Mouse (Mus musculus): ENCODE data around the gene Traip. TPM values are rescaled to one million over a fixed set of nuclear protein-coding genes. Genes with fewer than 3 reads are reported as not detected.
A peak's percentile ranks its signal among the peaks of the same experiment; 100 is the strongest.

Traip gene
- polyA plus RNA-seq, 1 experiment from 2014 or later, result 17.0 TPM

DNA sequence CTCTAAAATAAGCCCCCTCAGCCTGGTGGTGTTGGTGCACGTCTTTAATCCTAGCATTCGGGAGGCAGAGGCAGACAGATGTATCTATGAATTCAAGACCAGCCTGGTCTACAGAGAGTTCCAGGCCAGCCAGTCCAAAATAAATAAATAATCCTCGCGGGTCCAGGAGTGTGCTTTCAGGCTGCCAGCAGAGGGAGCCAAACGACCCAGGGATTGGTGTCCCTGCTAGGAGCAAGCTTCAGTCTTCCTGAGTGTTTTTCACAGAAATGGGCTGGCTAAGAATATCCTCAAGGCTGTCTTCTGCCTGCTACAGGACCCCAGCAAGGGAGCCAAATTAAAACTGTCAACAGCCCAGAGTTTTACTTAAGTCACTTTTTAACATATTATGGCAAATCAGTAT, 13.8 kb downstream of the Traip start:
- Histone ChIP-seq H3K4me3 (ENCODE audit: low read length) (no peak overlapping the region), H3K4me1 (ENCODE audit: control insufficient read depth, insufficient read depth, low read length) (peaks cover 3% of the 10 kb centered on the region; the same call in 1 of the 2 replicates), H3K27ac (ENCODE audit: low read length) (no peak overlapping the region), H3K36me3 (ENCODE audit: control insufficient read depth, insufficient read depth, low read length) (no peaks in the 10 kb centered on the region), H3K9ac (ENCODE audit: low read depth, low read length) (no peak overlapping the region; the same call in 1 of the 2 replicates), H3K4me2 (ENCODE audit: low read depth, low read length) (no peak overlapping the region), H3K9me3 (ENCODE audit: control insufficient read depth, low read length) (no peaks in the 10 kb centered on the region), H3K27me3 (replicated peaks; ENCODE audit: control insufficient read depth, insufficient read depth, low read length) (no peaks in the 10 kb centered on the region)
- 16% methylated on average over 5 of the region's 5 CpGs for WGBS
- peak; percentile 78 for ATAC-seq

DNA sequence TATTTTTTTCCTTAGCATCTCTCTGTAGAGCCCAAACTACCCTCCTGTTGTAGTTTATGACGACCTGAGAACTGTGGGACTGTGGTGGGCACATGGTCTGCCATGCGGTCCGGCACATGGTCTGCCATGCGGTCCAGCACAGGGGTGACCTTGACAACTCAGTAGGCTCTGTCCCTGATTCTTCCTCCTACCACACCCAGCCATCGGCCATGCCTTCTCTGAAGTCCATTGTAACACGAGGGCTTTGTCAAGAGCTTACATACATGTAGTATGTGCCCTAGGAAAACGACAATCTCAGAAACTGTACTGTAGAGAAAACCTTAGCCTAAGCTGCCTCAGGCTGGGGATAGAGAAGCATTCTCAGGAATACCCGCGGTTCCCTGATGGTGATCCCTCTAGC, 14.7 kb downstream of the Traip start:
- Histone ChIP-seq H3K27me3 (replicated peaks; ENCODE audit: control insufficient read depth, insufficient read depth, low read length) (no peaks in the 10 kb centered on the region), H3K9ac (ENCODE audit: low read depth, low read length) (no peak overlapping the region), H3K9me3 (ENCODE audit: control insufficient read depth, low read length) (no peaks in the 10 kb centered on the region), H3K27ac (ENCODE audit: low read length) (no peak overlapping the region), H3K4me2 (ENCODE audit: low read depth, low read length) (no peak overlapping the region), H3K4me3 (ENCODE audit: low read length) (no peak overlapping the region), H3K4me1 (ENCODE audit: control insufficient read depth, insufficient read depth, low read length) (peaks cover 3% of the 10 kb centered on the region; the same call in 1 of the 2 replicates), H3K36me3 (ENCODE audit: control insufficient read depth, insufficient read depth, low read length) (no peaks in the 10 kb centered on the region)
- no peak for ATAC-seq
- 90% methylated on average over 9 of the region's 9 CpGs for WGBS

DNA sequence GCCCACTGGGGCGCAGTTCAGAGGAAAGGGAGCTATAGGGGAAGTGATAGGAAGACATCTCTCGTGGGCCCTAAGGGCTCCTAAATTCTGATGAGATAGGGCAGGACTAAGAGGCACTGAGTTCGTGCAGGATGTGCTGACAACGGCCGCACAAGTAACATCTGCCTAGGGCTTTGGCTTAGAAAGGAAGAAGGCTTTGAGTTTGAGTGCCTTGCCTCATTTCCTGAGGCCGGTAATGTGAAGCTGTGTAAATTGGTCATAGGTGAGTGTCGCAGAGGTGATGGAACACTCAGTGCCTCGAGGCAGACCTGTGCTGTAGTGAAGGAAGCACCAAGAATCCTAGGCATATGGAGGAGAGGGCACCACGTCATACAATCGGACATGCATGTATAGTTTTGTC, 16.7 kb downstream of the Traip start:
- ATAC-seq, result no peak
- no peak overlapping the region for H3K4me2 ChIP-seq (ENCODE audit: low read depth, low read length)
- H3K9ac ChIP-seq (ENCODE audit: low read depth, low read length), result no peak overlapping the region
- no peaks in the 10 kb centered on the region for H3K27me3 ChIP-seq (replicated peaks; ENCODE audit: control insufficient read depth, insufficient read depth, low read length)
- peaks cover 2% of the 10 kb centered on the region; the same call in 1 of the 2 replicates for H3K4me1 ChIP-seq (ENCODE audit: control insufficient read depth, insufficient read depth, low read length)
- no peak overlapping the region for H3K27ac ChIP-seq (ENCODE audit: low read length)
- no peak overlapping the region for H3K4me3 ChIP-seq (ENCODE audit: low read length)
- 85% methylated on average over 10 of the region's 10 CpGs for WGBS
- H3K36me3 ChIP-seq (ENCODE audit: control insufficient read depth, insufficient read depth, low read length), result no peaks in the 10 kb centered on the region
- no peaks in the 10 kb centered on the region for H3K9me3 ChIP-seq (ENCODE audit: control insufficient read depth, low read length)

DNA sequence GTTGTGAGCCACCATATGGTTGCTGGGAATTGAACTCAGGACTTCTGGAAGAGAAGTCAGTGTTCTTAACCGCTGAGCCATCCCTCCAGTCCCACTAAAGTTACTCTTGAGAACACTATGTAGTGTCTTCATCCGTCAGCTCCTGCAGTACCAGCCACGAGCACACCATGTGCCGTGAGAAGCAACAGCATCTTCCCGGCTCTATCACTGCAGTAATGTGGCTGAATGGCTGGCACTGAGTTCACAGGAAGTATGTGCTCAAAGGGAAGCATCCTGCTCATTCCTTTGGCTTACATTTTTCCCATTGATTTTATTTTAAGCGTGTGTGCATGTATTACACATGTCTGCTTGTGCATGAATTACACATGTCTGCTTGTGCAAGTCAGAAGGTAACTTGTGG, 17.5 kb downstream of the Traip start:
- ATAC-seq, result no peak
- Histone ChIP-seq H3K4me3 (ENCODE audit: low read length) (no peak overlapping the region), H3K27ac (ENCODE audit: low read length) (no peak overlapping the region), H3K9me3 (ENCODE audit: control insufficient read depth, low read length) (no peaks in the 10 kb centered on the region), H3K27me3 (replicated peaks; ENCODE audit: control insufficient read depth, insufficient read depth, low read length) (no peaks in the 10 kb centered on the region), H3K36me3 (ENCODE audit: control insufficient read depth, insufficient read depth, low read length) (no peaks in the 10 kb centered on the region), H3K9ac (ENCODE audit: low read depth, low read length) (no peak overlapping the region), H3K4me1 (ENCODE audit: control insufficient read depth, insufficient read depth, low read length) (no peaks in the 10 kb centered on the region), H3K4me2 (ENCODE audit: low read depth, low read length) (no peak overlapping the region)
- WGBS, result 83% methylated on average over 6 of the region's 6 CpGs

DNA sequence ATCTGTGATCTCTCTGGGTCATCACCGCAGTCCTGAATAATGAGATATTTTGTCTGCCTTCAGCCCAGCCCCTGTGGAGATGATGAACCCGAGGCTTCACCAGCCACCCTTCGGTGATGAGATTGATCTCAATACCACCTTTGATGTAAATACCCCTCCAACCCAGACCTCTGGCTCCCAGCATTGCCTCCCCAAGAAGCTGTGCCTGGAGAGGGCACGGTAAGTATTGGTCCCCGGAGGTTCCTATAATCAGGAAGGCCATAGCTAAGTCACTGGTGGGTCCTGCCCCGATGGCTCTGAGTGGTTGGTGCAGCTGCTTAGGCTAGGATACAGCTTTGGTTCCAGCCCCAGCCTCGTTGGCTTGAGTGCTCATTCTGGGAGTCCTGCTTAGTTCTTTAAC, 18.6 kb downstream of the Traip start:
- ATAC-seq, result no peak
- no peaks in the 10 kb centered on the region for H3K4me1 ChIP-seq (ENCODE audit: control insufficient read depth, insufficient read depth, low read length)
- 88% methylated on average over 7 of the region's 7 CpGs for WGBS
- H3K9ac ChIP-seq (ENCODE audit: low read depth, low read length), result no peak overlapping the region
- no peak overlapping the region for H3K27ac ChIP-seq (ENCODE audit: low read length)
- H3K4me2 ChIP-seq (ENCODE audit: low read depth, low read length), result no peak overlapping the region
- no peaks in the 10 kb centered on the region for H3K36me3 ChIP-seq (ENCODE audit: control insufficient read depth, insufficient read depth, low read length)
- H3K9me3 ChIP-seq (ENCODE audit: control insufficient read depth, low read length), result no peaks in the 10 kb centered on the region
- H3K27me3 ChIP-seq (replicated peaks; ENCODE audit: control insufficient read depth, insufficient read depth, low read length), result no peaks in the 10 kb centered on the region
- no peak overlapping the region for H3K4me3 ChIP-seq (ENCODE audit: low read length)

DNA sequence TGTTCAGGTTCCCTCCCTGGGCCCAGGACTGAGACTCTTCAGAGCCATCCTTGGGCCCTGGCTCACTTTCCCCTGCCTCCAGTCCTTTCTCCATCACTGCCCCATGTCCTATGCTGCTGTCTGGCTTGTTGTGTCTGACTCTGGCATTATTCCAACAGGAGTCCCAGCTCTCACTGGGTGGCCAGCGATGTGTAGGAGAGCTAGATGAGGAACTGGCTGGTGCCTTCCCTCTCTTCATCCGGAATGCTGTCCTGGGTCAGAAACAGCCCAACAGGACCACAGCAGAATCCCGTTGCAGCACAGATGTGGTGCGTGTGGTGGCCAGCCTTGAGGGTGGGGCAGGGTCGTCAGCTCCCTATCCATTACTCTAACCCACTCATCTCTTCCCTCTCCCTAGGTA, 20.4 kb downstream of the Traip start:
- Histone ChIP-seq H3K27me3 (replicated peaks; ENCODE audit: control insufficient read depth, insufficient read depth, low read length) (no peaks in the 10 kb centered on the region), H3K4me3 (ENCODE audit: low read length) (no peak overlapping the region), H3K9me3 (ENCODE audit: control insufficient read depth, low read length) (no peaks in the 10 kb centered on the region), H3K27ac (ENCODE audit: low read length) (no peak overlapping the region), H3K9ac (ENCODE audit: low read depth, low read length) (no peak overlapping the region), H3K36me3 (ENCODE audit: control insufficient read depth, insufficient read depth, low read length) (no peaks in the 10 kb centered on the region), H3K4me1 (ENCODE audit: control insufficient read depth, insufficient read depth, low read length) (peaks cover 6% of the 10 kb centered on the region), H3K4me2 (ENCODE audit: low read depth, low read length) (no peak overlapping the region)
- WGBS, result 78% methylated on average over 5 of the region's 5 CpGs
- no peak for ATAC-seq

DNA sequence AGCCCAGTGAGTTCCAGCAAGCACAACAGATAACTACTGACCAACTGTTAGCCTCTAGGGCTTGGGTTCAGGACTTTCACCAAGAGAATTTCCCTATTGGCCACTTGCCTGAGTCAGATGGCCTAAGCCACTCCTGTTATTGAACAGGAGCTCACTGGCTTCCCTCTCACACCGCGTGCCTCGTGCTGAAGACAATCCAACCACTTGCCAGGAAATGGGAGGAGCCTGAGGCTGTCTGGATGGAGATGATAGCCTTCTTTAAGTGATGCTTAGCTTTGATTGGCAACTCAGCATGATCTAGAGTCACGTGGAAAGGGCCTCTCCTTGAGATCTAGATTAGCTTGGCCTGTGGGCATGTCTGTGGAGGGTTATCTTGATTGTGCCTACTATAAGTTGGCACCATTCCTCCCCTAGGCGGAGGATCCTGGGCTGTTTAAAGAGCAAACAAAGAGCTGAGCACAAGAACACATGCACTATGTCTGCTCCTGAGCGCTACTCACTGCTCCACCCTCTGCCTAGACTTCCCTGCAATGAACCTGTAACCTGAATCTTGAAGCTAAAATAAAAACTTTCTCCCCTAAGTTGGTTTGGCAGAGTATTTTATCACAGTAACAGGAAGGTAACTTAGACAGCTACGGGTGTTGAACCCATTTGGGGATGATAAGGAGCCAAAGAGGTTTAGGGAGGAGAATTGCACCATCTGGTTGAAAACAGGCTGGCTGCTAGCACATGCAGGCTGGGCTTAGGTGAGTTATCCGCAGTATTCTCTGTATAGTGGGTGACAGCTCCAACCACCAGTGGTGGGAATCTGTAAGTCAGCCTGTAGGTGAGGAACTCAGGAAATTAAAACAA, 22.0 kb downstream of the Traip start:
- Histone ChIP-seq H3K9ac (ENCODE audit: low read depth, low read length) (no peak overlapping the region), H3K4me2 (ENCODE audit: low read depth, low read length) (no peak overlapping the region), H3K36me3 (ENCODE audit: control insufficient read depth, insufficient read depth, low read length) (no peaks in the 10 kb centered on the region), H3K27ac (ENCODE audit: low read length) (no peak overlapping the region), H3K9me3 (ENCODE audit: control insufficient read depth, low read length) (no peaks in the 10 kb centered on the region), H3K4me1 (ENCODE audit: control insufficient read depth, insufficient read depth, low read length) (peaks cover 14% of the 10 kb centered on the region), H3K27me3 (replicated peaks; ENCODE audit: control insufficient read depth, insufficient read depth, low read length) (no peaks in the 10 kb centered on the region), H3K4me3 (ENCODE audit: low read length) (no peak overlapping the region)
- WGBS, result 63% methylated on average over 8 of the region's 8 CpGs
- ATAC-seq, result peak; percentile 41

DNA sequence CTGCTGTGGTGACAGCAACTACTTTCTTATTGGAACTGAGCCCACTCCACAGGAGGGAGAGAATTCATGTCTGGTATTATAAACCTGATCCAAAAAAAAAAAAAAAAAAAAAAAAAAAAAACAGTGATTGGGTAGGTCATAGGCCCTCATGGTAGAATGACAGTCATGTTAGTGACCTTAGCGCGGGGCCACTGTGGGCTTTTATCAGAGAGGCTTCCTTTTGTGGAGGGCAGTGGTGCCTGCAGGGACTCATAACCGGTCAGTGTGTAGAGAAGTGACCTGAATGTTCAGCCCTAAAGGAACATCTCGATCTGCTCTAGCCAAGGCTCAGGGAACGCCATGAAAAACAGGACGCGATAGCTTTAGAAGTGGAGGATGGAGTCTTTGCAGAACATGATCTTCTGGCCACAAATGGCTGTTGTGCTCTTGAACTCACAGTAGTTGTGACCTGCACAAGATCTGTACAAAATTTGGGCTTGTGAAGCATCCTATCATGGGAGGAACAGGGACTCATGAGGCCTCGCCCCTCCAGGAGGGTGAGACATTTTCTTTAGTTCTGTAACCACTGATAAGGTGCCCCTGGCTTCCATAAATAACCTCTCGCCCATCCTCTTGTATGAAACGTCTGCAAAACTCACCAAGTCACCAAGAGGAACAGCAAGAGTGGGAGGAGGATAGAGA, 24.7 kb downstream of the Traip start:
- peak overlapping the region; percentile 61; the same call in 1 of the 2 replicates for H3K4me2 ChIP-seq (ENCODE audit: low read depth, low read length)
- no peak overlapping the region for H3K9ac ChIP-seq (ENCODE audit: low read depth, low read length)
- peak overlapping the region; percentile 87 for H3K27ac ChIP-seq (ENCODE audit: low read length)
- WGBS, result 74% methylated on average over 10 of the region's 10 CpGs
- peak; percentile 58 for ATAC-seq
- H3K4me3 ChIP-seq (ENCODE audit: low read length), result no peak overlapping the region
- peaks cover 14% of the 10 kb centered on the region for H3K4me1 ChIP-seq (ENCODE audit: control insufficient read depth, insufficient read depth, low read length)
- no peaks in the 10 kb centered on the region for H3K9me3 ChIP-seq (ENCODE audit: control insufficient read depth, low read length)
- H3K27me3 ChIP-seq (replicated peaks; ENCODE audit: control insufficient read depth, insufficient read depth, low read length), result no peaks in the 10 kb centered on the region
- no peaks in the 10 kb centered on the region for H3K36me3 ChIP-seq (ENCODE audit: control insufficient read depth, insufficient read depth, low read length)

DNA sequence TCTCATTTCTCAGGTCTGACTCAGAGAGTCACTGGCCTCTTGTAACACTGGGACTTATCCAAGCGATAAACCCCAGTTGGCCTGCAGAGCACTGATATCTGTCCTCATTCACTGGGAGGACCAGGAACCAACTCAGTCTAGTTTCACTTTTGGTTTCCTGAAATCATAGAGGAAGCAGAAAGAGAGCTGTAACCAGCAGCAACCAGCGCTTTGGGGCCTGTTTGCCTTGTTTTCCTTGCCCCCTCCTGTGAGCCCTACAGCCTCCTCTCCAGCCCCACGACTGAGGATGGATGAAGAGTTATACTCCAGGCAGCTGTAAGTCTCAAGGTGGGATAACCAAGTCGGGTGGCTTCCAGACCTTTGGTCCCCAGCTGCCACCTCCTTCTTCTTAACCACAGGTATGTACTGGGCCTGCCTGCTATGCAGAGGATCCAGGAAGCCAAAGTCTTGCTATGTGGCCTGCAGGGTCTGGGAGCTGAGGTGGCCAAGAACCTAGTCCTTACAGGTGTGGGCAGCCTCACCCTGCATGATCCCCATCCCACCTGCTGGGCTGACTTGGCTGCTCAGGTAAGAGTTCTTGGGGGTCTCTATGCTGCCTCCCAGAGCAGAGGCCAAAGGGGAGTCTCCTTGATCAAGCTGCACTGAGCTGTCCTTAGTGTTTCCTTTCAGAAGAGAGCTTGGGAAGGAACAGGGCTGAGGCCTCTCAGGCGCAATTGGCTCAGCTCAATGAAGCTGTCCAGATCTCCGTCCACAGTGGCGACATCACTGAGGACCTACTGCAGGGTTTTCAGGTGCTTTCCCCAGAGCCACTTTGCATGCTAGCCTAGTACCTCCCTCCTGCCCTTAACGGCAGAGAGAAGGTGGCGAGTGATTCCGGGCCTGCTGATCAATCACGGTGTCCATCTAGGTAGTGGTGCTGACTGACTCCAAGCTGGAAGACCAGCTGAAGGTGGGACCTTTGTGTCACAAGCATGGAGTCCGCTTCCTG, 25.8 kb downstream of the Traip start, which contains the start of gene Uba7:
Gene Uba7 (plus strand): TSS at position 107 of the 988 bp plus-strand sequence.
- H3K9me3 ChIP-seq (ENCODE audit: control insufficient read depth, low read length), result no peaks in the 10 kb centered on the region
- H3K27me3 ChIP-seq (replicated peaks; ENCODE audit: control insufficient read depth, insufficient read depth, low read length), result no peaks in the 10 kb centered on the region
- ATAC-seq, result peak; percentile 93
- peak within 1 kb of the TSS; percentile 43 for H3K4me3 ChIP-seq (ENCODE audit: low read length)
- peaks cover 18% of the 10 kb centered on the region for H3K4me1 ChIP-seq (ENCODE audit: control insufficient read depth, insufficient read depth, low read length)
- H3K36me3 ChIP-seq (ENCODE audit: control insufficient read depth, insufficient read depth, low read length), result no peaks in the 10 kb centered on the region
- H3K9ac ChIP-seq (ENCODE audit: low read depth, low read length), result peak within 1 kb of the TSS; percentile 66
- peak within 1 kb of the TSS; percentile 87 for H3K27ac ChIP-seq (ENCODE audit: low read length)
- WGBS, result 61% methylated on average over 12 of the region's 12 CpGs
- peak within 1 kb of the TSS; percentile 61 for H3K4me2 ChIP-seq (ENCODE audit: low read depth, low read length)

Measured in intestine, embryonic 16.5 days (tissue).